Mouse (Mus musculus): ENCODE results near the gene Gjd2.

Gene Gjd2

GRCm38 (mm10) chr2:114012749-114013211 is 639 bp downstream of the Gjd2 start:
- no peak for DNase-seq (ENCODE audit: low spot score in 2 of 2)

GRCm38 (mm10) chr2:114011838-114012237 is 1.6 kb downstream of the Gjd2 start:
- DNase-seq (ENCODE audit: low spot score in 2 of 2): no peak

- DNase-seq (ENCODE audit: low spot score in 2 of 2): no peak
Observed at GRCm38 (mm10) chr2:114008321-114008720, 5.1 kb downstream of the Gjd2 start.

- DNase-seq (ENCODE audit: low spot score in 2 of 2): no peak
Observed at GRCm38 (mm10) chr2:113997484-113997883, 15.9 kb downstream of the Gjd2 start.

GRCm38 (mm10) chr2:113996930-113997329 is 16.5 kb downstream of the Gjd2 start:
- no peak for DNase-seq (ENCODE audit: low spot score in 2 of 2)

GRCm38 (mm10) chr2:113984890-113985289 is 28.5 kb downstream of the Gjd2 start:
- no peak for DNase-seq (ENCODE audit: low spot score in 2 of 2)

- DNase-seq (ENCODE audit: low spot score in 2 of 2): no peak
Observed at GRCm38 (mm10) chr2:113980664-113981063, 32.8 kb downstream of the Gjd2 start.

- DNase-seq (ENCODE audit: low spot score in 2 of 2): no peak
Observed at GRCm38 (mm10) chr2:113978151-113978771, 35.2 kb downstream of the Gjd2 start.

- DNase-seq (ENCODE audit: low spot score in 2 of 2): no peak
Observed at GRCm38 (mm10) chr2:113973950-113974349, 39.5 kb downstream of the Gjd2 start.

- DNase-seq (ENCODE audit: low spot score in 2 of 2): no peak
Observed at GRCm38 (mm10) chr2:113966421-113966820, 47.0 kb downstream of the Gjd2 start.
